Mouse (Mus musculus): ENCODE measurements around the gene Folr1.

The Folr1 gene

GRCm38 (mm10) chr7:101868241-101869162 lies 2.1 kb downstream of the Folr1 start:
- DNase-seq, result no peak

DNA sequence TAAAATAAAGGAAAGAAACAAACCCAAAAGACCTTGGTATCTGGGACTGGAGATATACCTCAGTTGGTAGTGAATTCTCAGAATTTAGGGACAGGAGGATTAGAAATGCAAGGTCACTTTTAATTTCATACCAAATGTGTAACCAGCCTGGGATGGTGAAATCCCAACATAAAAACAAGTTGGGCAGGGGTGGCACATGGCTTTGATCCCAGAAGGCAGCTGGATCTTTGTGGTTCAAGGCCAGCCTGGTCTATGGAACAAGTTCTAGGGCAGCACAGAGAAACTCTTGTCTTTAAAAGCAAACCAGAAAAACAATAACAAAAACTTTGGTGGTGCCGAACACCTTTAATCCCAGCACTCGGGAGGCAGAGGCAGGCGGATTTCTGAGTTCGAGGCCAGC lies 3.1 kb downstream of the Folr1 start:
- DNase-seq, result no peak

DNA sequence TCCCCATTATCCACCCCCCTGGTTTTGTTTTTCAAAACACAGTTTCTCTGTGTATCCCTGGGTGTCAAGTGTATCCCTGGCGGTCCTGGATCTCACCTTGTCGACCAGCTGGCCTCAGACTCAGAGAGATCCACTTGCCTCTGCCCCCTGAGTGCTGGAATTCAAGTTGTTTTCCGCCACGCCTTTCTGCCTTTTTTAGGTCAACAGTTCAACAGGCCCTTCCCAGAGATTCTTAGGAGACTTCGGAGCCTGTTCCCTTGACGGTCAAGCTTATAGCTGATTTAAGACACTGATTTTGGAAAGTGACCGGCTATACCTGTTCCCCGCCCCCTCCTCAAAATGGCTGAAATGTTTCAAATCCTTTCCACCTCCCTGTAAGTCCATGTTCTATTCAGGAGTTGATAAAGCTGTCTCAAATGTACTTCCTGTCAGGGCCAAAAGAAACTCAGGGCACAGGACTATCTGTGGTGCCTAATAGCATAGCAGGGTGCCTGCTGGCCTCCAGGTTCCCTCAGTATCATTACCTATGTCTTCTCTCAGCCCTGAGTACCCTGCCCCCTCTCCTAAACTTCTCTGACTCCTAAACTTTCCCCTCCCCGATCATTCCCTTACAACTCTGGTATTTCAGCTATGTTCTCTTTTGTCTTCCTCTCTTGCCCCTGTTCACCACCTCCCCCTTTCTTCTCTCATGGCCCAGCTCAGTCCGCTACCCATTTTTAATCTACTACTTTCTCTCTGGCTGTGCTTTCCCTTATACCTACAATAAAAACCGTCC lies 3.9 kb downstream of the Folr1 start:
- DNase-seq, result no peak

- DNase-seq, result no peak
These were observed 7.2 kb downstream of the Folr1 start, which contains the start of gene Anapc15 for GRCm38 (mm10) chr7:101863415-101863814. TSS of gene Anapc15 (plus strand) at chr7:101863715.

DNA sequence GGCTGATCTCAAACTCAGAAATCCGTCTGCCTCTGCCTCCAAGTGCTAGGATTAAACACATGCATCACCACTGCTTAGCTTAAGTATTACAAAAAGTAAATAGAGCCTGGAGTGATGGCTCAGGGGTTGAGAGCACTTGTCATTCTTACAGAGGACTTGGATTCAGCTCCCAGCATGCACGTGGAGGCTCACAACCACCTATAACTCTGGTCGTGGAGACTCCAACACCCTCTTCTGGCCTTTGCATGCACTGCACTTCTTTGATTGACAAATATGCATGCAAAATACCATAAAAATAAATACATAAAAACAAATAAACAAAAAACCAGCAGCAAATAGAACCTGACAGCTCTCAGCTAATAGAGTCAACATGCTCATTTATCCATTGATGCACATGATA lies 8.3 kb downstream of the Folr1 start:
- no peak for DNase-seq

GRCm38 (mm10) chr7:101860978-101861377 lies 9.6 kb downstream of the Folr1 start:
- DNase-seq, result no peak

DNA sequence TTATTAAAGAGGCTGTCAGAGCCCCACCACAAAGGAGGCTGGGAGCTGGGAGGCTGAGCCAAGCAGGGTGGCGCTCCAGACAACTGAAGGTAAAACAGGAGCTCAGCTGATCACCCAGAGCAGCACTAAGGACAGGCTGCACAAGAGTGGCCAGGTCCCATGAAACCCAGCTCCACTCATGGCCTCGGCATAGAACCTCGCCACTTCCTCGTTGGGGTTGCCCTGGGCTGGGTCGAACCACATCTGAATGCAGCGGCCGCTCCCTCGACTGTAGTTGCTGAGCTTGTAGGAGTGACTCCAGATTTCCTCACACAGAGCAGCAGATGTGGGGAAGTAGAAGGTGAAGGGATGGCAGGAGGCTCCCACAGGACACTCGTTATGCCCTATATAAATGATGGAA lies 12.2 kb downstream of the Folr1 start:
- no peak for DNase-seq

GRCm38 (mm10) chr7:101857094-101857493 lies 13.5 kb downstream of the Folr1 start, which contains the start of gene Folr2:
TSS of gene Folr2 (minus strand) at chr7:101857194.
- no peak for DNase-seq

GRCm38 (mm10) chr7:101853816-101854215 lies 16.8 kb downstream of the Folr1 start:
- DNase-seq, result no peak

GRCm38 (mm10) chr7:101852846-101853245 lies 17.7 kb downstream of the Folr1 start:
- DNase-seq, result no peak

GRCm38 (mm10) chr7:101851689-101852088 lies 18.9 kb downstream of the Folr1 start:
- no peak for DNase-seq

DNA sequence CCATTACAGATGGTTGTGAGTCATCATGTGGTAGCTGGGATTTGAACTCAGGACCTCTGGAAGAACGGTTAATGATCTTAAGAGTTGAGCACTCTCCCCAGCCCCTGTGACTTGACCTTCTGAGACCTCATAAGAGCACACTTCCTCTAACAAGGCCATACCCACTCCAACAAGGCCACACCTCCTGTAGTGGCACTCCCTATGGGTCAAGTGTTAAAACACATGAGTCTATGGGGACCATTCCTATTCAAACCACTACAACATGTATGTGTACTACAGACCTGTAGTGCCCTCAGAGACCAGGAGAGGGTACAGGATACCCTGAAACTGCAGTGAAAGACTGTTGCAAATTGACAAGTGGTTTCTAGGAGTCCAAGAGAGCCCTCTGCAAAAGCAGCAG lies 22.7 kb downstream of the Folr1 start:
- no peak for DNase-seq

- no peak for DNase-seq
These were observed 26.4 kb downstream of the Folr1 start for GRCm38 (mm10) chr7:101844186-101844585.

GRCm38 (mm10) chr7:101837606-101838471 lies 32.7 kb downstream of the Folr1 start, which contains the start of gene Inppl1:
TSS of gene Inppl1 (minus strand) at chr7:101838229.
- peak; percentile 89 to 94 for DNase-seq

DNA sequence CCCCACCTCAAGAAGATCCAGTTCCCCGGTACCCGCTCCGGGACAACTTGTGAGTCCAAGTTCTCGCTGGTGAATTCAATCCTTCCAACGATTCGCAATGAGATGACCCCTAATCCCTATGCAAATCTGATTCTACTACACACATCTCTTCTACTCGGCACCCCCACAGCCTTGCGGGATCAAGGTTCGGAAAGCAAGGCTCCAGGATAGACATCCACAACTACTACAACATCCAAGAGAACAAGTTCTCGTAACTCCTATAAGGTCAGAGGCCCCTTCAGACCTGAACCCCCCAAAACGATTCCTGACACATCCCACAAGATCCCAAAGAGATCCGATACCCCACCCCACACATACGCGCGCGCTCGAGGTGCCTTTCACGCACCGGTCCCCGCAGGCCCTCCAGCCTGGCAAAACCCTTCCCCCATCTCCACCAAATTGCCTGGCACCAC lies 33.4 kb downstream of the Folr1 start:
- no peak for DNase-seq

DNA sequence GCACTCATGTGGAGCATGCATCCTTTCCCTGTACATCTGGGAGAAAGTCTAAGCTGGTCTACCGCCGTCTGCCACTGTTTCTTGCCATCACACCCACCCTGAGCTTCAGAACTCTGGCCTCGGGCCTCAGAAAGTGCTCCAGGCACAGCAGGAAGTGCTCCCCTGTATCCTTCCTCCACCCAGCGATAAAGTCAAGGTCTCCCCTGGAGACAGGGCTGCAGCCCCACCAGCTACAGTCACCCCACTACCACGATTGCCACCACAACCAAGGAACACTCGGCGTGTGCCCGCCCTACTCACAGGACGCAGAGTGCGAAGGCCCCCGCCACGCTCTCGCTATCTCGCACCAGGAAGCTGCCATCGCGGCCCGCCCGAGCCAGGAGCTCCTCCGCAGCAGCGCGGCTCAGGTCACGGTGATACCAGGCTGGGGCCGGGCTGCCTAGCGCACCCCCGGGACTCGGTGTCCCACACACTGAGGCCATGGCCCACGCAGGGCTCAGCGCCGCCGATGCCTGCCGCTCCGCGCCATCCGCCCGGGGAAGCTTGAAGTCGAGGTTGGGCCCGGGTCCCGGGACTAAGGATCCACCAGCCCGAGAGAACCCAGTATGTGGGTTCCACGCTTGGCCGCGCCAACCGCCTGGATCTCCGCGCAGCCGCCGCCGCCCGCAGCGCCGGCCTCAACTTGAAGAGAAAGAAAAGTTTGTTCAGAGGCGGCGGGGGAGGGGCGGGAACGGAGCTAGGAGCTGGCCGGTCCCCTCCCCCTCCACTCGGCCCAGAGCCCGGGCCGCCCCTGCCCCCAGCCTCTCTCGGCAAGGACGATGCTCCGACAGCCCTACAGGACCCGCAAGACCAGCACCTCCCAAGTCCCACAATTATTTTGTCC lies 34.1 kb downstream of the Folr1 start:
- peak; percentile 32 to 51 for DNase-seq

DNA sequence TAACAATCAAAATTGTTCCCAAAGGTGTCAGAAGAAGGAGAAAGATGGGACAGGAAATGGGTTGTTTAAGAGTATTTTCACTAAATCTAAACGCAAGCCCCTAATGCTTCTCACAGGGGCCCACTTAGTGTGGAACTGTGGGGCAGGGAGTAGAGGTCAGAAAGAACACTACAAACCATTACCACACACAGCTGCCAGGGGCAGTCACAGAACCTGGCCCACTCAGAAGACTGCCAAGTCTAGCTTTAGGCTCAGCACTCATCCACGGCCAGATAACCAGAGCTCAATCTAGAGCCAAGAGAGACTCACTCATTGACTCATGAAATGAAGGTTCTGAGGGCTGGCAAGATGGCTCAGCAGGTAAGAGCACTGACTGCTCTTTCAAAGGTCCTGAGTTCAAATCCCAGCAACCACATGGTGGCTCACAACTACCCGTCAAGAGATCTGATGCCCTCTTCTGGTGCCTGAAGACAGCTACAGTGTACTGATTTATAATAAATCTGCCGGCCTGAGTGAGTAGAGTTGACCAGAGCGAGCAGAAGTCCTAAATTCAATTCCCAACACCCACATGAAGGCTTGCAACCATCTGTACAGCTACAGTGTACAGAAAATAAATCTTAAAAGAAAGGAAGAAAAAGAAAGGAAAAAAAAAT lies 35.0 kb downstream of the Folr1 start:
- DNase-seq, result no peak

DNA sequence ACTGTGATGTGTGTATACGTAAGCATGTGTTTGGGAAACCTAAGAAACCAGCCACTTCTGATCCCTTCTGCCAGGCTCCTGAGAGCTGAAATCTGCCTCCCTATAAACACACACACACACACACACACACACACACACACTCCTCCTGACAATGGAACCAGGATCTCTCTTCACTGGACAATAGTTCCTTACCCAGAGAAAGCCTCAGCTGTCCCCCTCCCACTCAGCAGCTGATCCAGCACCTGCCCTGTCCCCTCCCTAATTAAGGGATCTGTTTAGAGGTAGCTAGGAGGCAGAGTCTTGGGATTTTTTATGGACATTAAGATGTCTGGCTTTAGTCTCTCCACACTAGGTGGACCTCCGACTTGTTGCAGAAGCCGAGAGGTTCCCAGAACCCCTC lies 35.7 kb downstream of the Folr1 start:
- no peak for DNase-seq

DNA sequence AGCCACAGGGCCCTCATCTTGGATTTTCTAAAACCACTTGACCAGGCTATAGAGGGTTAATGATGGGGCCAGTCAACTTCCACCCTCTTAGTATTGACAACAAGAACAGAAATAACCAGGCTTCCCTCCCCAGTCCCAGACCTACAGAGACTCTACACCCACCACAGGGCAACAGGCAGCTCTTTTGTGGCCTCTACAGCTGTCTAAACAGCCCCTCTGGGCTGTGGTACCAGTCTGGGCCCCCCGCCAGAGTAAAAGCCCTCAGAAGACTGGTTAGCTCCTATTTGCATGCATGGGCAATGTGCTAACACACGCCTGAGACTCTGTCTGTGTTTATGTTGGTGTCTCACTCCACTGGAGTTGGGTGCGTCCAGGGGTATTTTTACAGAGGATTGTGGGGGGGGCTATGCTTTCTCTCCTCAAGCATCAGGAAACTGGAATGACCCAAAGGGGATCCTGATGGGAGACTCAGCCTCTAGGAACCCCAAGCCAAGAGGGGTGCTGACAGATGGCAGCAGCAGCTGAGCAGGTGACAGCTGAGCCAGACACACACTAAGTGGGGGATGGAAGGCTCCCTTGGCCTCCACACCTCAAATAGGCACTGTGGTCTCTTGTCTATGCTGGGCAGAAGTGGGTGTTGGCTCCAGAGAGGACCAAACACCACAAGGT lies 36.5 kb downstream of the Folr1 start:
- DNase-seq, result no peak

GRCm38 (mm10) chr7:101833352-101833751 lies 37.2 kb downstream of the Folr1 start:
- DNase-seq, result no peak

Measured in cerebellum, adult 18-20 months (tissue).